Mouse (Mus musculus): ENCODE measurements around the gene Hint1.
A peak's percentile ranks its signal among the peaks of the same experiment; 100 is the strongest.
"Not testable (repeated sequence)": the region's sequence is repeated elsewhere in the genome, so short reads cannot be mapped to it uniquely, and the experiment has no call there.

The Hint1 gene

DNA sequence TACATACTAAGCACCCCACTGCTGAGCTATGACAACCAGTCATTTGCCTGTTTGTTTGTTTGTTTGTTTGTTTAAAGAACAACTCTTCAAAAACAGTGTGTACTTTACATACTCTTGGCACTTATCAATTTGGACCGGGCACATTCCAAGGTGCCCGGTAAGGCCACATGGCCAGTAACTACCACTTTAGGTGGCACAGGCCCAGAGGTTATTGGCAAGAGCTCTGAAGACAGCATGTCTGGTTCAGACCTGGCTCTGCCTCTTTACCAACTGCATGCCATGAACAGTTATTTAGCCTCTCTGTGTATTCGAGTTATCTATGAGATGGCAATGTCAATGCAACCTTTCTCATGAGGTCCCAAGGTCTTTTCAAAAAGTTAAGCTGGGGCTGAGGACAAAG is 30.5 kb downstream of the Hint1 start:
- not testable (repeated sequence) for DNase-seq (ENCODE audit: low spot score)

GRCm38 (mm10) chr11:54897470-54897869 is 31.3 kb downstream of the Hint1 start:
- no peak for DNase-seq (ENCODE audit: low spot score)

DNA sequence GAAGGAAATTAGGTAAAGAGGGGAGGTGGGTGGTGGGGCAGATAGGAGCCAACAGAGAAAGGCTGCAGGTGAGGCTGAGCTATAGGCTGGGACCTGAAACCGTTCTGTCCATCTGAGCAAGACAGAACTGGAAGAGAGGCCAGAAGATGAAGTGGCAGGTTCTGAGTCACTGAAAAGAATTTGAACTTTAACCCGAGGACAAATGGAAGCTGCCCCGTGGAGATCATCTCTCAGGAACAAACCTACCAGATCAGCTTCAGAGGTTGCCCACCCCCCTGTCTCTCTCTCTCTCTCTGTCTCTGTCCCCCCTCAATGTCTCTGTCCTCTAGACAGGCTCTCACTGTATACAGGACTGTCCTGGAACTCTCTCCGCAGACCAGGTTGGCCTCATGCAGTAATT is 33.5 kb downstream of the Hint1 start:
- DNase-seq (ENCODE audit: low spot score) = no peak

DNA sequence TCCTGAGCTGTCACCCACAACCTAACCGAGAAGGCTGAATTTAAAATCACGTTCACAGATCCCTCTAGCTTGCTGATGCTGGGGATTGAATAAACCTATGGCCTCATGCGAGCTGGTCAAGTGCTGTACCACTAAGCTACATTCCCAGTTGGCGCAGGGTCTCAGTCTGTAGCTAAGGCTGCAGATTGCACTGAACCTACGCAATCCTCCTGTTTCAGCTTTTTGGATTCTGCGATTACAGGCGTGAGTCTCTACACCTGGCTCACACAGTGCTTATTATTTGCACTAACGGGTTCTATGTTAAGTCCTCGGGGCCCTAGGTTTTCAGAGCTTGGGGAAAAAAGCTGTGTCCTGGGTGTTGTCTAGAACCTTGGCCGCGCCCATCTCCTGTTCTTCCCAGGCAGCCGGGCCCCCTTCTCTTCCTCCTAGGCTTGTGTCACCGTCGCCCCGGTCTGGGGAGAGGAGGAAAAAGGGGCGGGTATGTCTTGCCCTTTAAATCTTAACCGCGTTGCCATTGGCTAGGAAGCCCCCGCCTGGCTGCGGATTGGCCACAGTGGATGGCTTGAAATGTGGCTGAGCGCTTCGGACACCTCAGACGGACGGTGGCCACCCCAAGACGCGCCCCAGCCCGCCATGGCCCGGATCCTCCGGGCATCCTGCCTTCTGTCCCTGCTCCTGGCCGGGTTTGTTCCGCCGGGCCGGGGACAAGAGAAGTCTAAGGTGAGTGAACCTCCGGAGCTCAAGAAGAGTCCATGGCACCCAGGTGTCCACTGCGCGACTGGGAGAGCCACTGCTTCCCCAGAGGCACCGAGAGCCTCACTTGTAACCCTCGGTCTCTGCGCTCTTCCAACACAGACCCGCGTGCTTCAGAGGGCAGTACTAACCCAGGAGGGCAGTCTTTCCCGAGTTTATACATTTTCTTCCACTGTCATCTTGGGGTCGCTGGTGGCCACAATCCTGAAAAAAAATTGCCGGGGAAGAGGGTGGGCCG is 36.4 kb downstream of the Hint1 start, which contains the start of gene Gpx3:
Gpx3 (plus strand) TSS at position 121 of the 991 bp plus-strand sequence.
- peak; percentile 73 for DNase-seq (ENCODE audit: low spot score)

DNA sequence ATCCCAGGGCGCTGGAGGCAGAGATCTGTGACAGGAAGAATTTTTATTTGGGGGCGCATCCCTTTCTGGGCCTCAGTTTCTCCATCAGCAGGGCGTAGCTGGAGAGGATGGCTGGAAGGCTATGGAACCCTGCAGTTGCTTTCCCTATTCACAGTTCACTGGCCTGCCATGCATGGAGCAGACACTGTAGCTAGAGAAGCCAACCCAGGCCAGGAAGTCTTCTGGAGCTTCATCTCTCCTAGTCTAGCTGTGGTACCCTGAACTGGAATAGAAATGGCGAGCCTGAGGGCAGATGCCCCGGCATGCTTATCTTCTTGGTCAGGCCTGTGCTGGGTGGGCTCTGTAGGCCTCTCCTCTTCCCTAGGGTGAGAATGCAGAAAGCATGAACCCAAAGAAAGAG is 37.2 kb downstream of the Hint1 start:
- DNase-seq (ENCODE audit: low spot score) = no peak

DNA sequence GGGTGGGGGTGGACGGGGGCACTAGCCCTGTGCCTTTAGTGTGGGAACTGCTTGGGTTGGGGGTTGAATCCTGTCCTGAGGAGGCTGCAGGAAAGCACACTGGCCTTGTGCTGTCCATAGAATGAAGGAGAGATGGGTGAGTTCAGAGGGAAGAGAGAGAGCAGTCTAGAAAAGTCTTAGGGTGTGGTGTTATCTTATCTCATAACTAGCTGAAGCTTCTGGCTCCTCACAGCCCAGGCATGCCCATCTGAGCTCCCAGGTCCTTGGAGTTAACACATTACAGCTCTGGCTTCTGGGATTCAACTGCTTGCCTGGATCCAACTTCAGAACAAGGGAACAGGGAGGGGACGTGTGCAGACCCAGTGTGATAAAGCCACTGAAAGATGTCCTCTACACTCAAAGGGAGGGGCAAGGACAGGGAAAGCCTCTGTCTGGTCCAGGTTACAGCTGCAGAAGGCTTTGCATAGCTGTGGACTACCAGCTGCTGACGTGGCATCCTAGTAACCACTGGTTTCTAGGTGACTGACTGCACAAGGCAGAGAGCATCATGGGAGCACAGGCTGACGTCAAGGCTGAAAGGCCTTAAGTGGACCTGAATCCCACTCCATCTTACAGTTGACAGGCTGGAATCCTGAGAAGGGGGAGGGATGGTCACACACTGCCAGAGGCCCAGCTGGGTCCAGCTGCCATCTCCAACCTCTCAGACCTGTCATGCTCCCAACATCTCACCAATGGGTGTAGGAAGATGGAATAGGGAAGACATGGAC is 37.9 kb downstream of the Hint1 start:
- no peak for DNase-seq (ENCODE audit: low spot score)

- no peak for DNase-seq (ENCODE audit: low spot score)
Measured at GRCm38 (mm10) chr11:54905086-54905485, 38.9 kb downstream of the Hint1 start.

DNA sequence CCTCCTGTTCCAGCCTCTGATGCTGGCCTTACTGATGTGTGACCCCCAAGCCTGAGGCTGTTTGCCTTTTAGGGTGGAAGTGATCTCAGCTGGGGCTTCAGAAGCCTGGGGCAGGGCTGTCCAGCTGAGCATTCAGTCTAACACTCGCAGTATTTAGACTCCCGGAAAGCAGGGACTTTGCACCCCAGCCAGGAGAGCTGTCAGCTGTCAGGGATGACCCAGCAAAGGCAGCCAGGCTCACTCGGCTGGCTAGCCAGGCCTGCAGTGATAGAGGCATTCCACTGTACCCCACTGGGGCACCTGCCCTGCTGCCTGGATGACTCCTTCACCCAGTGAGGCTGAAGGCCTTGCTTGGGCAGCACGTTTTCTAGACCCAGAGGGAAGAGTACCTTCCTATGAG is 39.7 kb downstream of the Hint1 start:
- no peak for DNase-seq (ENCODE audit: low spot score)

- DNase-seq (ENCODE audit: low spot score) = no peak
Measured at GRCm38 (mm10) chr11:54906466-54906865, 40.3 kb downstream of the Hint1 start.

GRCm38 (mm10) chr11:54907259-54907658 is 41.1 kb downstream of the Hint1 start:
- DNase-seq (ENCODE audit: low spot score) = no peak

DNA sequence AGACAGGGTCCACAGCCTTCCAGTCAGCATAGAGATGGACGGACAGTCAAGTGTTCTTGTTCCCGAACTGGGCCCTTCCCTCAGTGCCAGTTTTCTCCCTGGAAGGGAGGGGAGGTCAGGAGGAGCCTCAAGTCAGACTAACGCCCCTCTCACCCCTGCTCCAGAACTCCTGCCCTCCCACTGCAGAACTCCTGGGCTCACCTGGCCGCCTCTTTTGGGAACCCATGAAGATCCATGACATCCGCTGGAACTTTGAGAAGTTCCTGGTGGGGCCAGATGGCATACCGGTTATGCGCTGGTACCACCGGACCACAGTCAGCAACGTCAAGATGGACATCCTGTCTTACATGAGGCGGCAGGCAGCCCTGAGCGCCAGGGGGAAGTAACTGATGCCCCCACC is 43.1 kb downstream of the Hint1 start:
- DNase-seq (ENCODE audit: low spot score) = no peak

GRCm38 (mm10) chr11:54910081-54910665 is 44.0 kb downstream of the Hint1 start:
- DNase-seq (ENCODE audit: low spot score) = no peak

DNA sequence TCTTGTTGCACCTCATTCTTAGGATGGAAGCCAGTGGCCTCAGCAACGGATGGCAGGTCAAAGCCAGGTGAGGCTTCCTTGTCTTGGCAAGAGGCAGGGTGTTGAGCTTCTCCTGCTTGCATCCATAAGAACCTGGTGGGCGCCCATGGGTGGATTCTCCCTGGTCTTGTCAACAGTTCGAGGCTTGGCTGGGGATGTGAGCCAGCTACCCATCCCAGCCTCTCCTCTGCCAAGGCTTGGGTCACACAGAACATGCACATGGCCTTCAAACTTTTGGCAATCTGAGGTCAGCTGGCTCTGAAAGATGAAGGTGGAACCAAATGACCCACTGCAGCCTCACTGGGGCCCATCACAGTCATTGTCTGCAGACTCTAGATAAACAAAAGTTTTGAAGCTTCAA is 45.0 kb downstream of the Hint1 start:
- no peak for DNase-seq (ENCODE audit: low spot score)

DNA sequence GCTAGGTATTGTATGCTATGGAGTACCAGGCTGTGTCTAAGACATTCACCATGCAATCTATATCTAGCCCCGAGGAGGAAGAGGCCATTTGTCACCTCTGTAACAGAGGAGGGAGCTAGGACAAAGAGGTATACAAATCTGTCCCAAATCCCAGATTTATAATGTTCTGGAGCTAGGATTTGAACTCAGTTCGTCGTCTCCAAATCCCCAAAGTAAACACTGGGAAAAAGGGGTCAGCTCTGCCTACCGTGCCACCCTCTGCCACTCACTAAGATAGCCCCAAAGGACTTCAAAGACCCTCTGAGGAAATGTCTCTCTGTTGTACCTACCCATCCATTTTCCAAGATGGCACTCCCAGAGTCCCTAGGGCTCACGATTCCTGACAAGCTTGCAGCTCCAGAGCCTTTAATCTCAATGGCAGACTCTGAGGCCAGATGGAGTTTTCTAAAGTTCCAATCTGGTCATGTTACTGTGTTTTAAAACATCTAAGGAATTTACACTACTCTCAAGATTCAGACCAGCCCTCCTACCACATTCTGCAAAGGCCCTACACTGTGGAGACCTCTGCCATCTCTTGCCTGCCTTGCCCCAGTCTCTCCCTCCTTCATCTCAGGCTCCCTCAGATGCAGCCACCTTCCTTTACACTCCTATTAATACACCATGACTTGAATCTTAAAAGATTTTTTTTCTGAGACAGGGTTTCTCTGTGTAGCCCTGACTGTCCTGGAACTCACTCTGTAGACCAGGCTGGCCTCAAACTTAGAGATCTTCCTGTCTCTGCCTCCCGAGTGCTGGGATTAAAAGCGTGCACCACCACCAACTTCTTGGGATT is 45.7 kb downstream of the Hint1 start:
- DNase-seq (ENCODE audit: low spot score) = no peak

DNA sequence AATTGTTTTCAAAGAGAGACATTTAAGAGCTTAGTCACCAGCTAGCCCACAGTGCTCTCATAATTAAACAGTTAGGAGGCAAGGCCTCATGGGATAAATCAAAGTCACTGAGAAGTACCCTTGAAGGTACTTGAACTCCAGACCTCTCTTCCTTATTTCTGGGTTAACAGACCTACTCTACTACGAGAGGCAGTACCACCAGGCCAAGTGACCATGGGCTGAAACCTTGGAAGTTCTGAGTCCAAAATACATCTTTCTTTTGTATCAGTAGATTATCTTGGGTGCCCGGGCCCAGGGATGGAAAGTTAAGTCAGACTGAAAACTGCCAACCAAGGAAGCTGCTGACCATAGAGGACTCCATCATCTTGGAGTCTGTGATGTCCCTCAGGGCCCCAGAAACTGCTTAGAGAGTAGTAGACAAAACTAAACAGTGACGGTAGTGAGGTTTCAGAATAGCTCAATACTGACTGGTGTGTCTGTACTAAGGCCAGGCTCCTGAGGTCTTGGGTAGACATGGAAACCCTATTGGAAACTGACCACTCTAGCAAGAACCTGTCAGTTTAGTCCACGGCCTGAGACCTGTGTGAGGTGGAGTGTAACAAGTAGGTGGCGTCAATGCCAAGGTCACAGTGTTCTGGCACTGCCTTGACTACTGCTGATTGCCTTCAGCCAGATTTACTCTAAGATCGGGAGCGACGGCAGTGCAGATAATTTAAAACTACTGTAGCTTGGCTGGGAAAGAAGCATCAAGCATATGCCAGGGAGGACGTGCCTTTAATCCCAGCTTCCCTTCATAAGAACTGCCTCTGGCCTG is 46.5 kb downstream of the Hint1 start:
- no peak for DNase-seq (ENCODE audit: low spot score)

GRCm38 (mm10) chr11:54913841-54914240 is 47.7 kb downstream of the Hint1 start:
- no peak for DNase-seq (ENCODE audit: low spot score)

DNA sequence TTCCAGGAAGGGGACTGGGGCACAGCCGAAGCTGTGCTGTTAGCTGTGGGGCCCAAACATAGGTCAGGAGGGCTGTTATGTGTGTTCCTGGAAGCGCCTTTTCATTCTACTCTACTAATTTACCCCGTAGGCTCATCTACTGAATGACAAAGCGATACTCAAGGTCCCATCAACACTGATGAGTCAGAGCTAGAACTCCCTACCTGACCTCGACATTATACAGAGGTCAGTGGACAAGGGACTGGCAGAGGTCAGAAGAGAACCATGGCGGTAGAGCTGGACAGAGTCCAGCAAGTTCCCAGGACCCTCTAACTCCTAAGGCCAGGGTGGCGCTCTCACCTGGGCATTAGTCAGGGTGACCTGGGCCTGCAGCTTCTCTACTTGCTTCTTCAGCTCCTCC is 51.3 kb downstream of the Hint1 start:
- no peak for DNase-seq (ENCODE audit: low spot score)

- no peak for DNase-seq (ENCODE audit: low spot score)
Measured at GRCm38 (mm10) chr11:54918273-54918672, 52.1 kb downstream of the Hint1 start.

All from urinary bladder, postnatal 14 days (tissue).